In genomic region chr16:4378788-4379187, GRCm38 (mm10) we compare ENCODE assay signal across 18 mouse cellular contexts.
"Had no signal": no experiment of that assay in that cellular context is flagged by ENCODE, and none has a peak within 500 bp of the region (broad histone marks: within the 10 kb centered on the region; RNA-seq: fewer than 3 reads in every experiment).

No protein-coding gene starts in this region.

- H3K4me1 ChIP-seq: midbrain, embryonic 10.5 days; midbrain, embryonic 13.5 days; midbrain, embryonic 15.5 days; neural tube, embryonic 13.5 days; neural tube, embryonic 15.5 days had no signal

- H3K9me3 ChIP-seq: midbrain, embryonic 10.5 days; midbrain, embryonic 13.5 days; midbrain, embryonic 15.5 days; neural tube, embryonic 13.5 days; neural tube, embryonic 15.5 days had no signal

- H3K4me3 ChIP-seq: midbrain, embryonic 10.5 days; midbrain, embryonic 13.5 days; midbrain, embryonic 15.5 days; myocyte; neural tube, embryonic 13.5 days; neural tube, embryonic 15.5 days had no signal

- DNase-seq: lung, adult 18-20 months; lung, embryonic 14.5 days; lung, postnatal 10 days; lung, postnatal 4 days; retina, postnatal 1 day; right cerebral cortex, adult 18-20 months; right cerebral cortex, postnatal 25 days; right cerebral cortex, postnatal 4 days; spleen, adult 18-20 months; thymus, adult 18-20 months; thymus, postnatal 14 days; thymus, postnatal 36 days had no signal

- H3K9ac ChIP-seq: lung, embryonic 14.5 days; midbrain, embryonic 13.5 days; midbrain, embryonic 15.5 days; neural tube, embryonic 13.5 days; neural tube, embryonic 15.5 days had no signal

- H3K4me2 ChIP-seq: lung, embryonic 14.5 days; midbrain, embryonic 13.5 days; midbrain, embryonic 15.5 days; neural tube, embryonic 13.5 days; neural tube, embryonic 15.5 days had no signal

- ATAC-seq: midbrain, embryonic 13.5 days; midbrain, embryonic 15.5 days had no signal

- H3K36me3 ChIP-seq: midbrain, embryonic 10.5 days; midbrain, embryonic 13.5 days; midbrain, embryonic 15.5 days; neural tube, embryonic 13.5 days; neural tube, embryonic 15.5 days had no signal

- H3K27ac ChIP-seq: midbrain, embryonic 10.5 days; midbrain, embryonic 13.5 days; midbrain, embryonic 15.5 days; neural tube, embryonic 13.5 days; neural tube, embryonic 15.5 days had no signal

- H3K27me3 ChIP-seq: midbrain, embryonic 13.5 days; midbrain, embryonic 15.5 days; neural tube, embryonic 13.5 days; neural tube, embryonic 15.5 days had no signal
